Mouse (Mus musculus): ENCODE results near the gene Atm. TPM values are rescaled to one million over a fixed set of nuclear protein-coding genes. Genes with fewer than 3 reads are reported as not detected.
A peak's percentile ranks its signal among the peaks of the same experiment; 100 is the strongest.

Atm gene
- 24.9 and 26.1 TPM in 2 replicates for polyA plus RNA-seq (2014; fragmentation: Nextera tagmentation; extraction: Ambion mirVana)

DNA sequence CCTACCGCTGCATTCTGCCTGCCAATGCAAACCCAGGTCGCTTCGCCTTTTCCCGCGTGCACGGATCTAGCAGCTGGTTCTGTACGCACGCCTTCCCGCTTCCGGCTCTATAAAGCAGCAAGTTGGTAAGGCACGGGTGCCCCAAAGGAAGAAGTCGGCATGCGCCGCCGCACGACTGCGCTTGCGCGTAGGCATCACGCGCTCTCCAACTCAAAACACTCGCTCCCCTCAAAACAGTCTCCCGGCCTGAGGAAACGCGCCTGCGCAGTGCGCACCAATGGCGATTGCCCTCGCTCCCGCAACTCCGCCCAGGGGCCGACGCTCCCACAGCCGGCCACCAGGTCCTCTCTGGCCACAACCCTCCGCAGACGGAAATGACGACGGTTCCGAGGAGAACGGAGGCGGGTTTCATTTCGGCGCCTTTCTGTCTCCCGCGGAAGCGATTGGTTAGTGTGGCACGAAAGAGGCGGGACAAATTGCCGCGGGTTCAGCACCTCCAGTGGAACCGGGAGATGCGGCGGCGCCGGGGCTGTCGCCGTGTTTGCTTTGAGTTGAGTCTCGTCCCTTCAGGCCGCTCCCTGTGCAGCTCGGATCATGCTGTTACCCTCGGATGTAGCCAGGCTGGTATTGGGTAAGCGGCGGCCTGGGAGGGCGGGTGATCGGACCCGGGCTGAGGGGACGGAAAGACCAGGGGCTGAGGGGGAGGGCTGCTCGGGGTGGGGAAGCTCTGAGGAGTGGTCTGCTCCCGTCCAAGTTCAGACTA, at the start of gene Atm, which contains the start of gene Npat:
TSS of gene Atm (minus strand) at position 183 of the 763 bp plus-strand sequence.
TSS of gene Npat (plus strand) at position 490 of the 763 bp plus-strand sequence.
- H3K4me2 ChIP-seq (replicated peaks; ENCODE audit: low read depth, low read length) = peak within 1 kb of the TSS; percentile 80
- peak; percentile 99 for ATAC-seq (ENCODE audit: low FRiP score, low TSS enrichment)
- peaks cover 5% of the 10 kb centered on the region for H3K4me1 ChIP-seq (ENCODE audit: control insufficient read depth, insufficient read depth, low read length)
- peak within 1 kb of the TSS; percentile 87 for H3K9ac ChIP-seq (ENCODE audit: low read depth, low read length)
- peak within 1 kb of the TSS; percentile 93 for H3K27ac ChIP-seq (ENCODE audit: low read depth, low read length)
- no peaks in the 10 kb centered on the region for H3K27me3 ChIP-seq (ENCODE audit: control insufficient read depth, insufficient read depth, low read length)
- H3K36me3 ChIP-seq (ENCODE audit: control insufficient read depth, insufficient read depth, low read length) = peaks cover 3% of the 10 kb centered on the region; the same call in 1 of the 2 replicates
- 0% methylated on average over 69 of the region's 69 CpGs for WGBS
- no peaks in the 10 kb centered on the region for H3K9me3 ChIP-seq (ENCODE audit: control insufficient read depth, low read length)
- peak within 1 kb of the TSS; percentile 77 for H3K4me3 ChIP-seq (ENCODE audit: low read length)

GRCm38 (mm10) chr9:53581870-53582269, 45.3 kb upstream of the Atm start:
- H3K9ac ChIP-seq (ENCODE audit: low read depth, low read length) = no peak overlapping the region
- 84% methylated on average over 4 of the region's 4 CpGs for WGBS
- no peak overlapping the region for H3K4me3 ChIP-seq (ENCODE audit: low read length)
- H3K4me2 ChIP-seq (replicated peaks; ENCODE audit: low read depth, low read length) = no peak overlapping the region
- H3K36me3 ChIP-seq (ENCODE audit: control insufficient read depth, insufficient read depth, low read length) = peaks cover 51% of the 10 kb centered on the region
- H3K4me1 ChIP-seq (ENCODE audit: control insufficient read depth, insufficient read depth, low read length) = no peaks in the 10 kb centered on the region
- no peak for ATAC-seq (ENCODE audit: low FRiP score, low TSS enrichment)
- no peaks in the 10 kb centered on the region for H3K27me3 ChIP-seq (ENCODE audit: control insufficient read depth, insufficient read depth, low read length)
- H3K9me3 ChIP-seq (ENCODE audit: control insufficient read depth, low read length) = no peaks in the 10 kb centered on the region
- H3K27ac ChIP-seq (ENCODE audit: low read depth, low read length) = no peak overlapping the region

DNA sequence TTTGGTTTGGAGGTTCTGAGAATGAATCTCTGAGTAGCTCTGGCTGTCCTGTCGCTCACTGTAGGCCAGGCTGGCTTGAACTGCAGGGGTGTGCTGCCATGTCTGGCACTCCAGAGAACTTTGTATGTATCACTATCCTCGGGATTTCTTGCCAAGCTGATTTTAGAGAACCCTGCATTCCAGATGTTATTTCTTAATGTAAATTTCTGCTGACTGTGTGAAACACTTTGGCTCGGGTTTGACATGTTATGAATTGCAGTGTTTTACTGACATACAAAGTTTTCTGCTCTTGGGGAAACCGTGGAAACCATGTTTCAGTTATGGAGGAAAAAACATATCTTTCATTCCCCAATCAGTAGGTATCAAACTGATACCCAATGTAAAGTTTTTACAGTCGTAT, 39.2 kb upstream of the Atm start:
- H3K4me2 ChIP-seq (replicated peaks; ENCODE audit: low read depth, low read length) = no peak overlapping the region
- no peak overlapping the region for H3K27ac ChIP-seq (ENCODE audit: low read depth, low read length)
- no peaks in the 10 kb centered on the region for H3K9me3 ChIP-seq (ENCODE audit: control insufficient read depth, low read length)
- WGBS = 87% methylated on average over 5 of the region's 5 CpGs
- no peaks in the 10 kb centered on the region for H3K27me3 ChIP-seq (ENCODE audit: control insufficient read depth, insufficient read depth, low read length)
- no peaks in the 10 kb centered on the region for H3K4me1 ChIP-seq (ENCODE audit: control insufficient read depth, insufficient read depth, low read length)
- H3K36me3 ChIP-seq (ENCODE audit: control insufficient read depth, insufficient read depth, low read length) = peaks cover 54% of the 10 kb centered on the region
- no peak for ATAC-seq (ENCODE audit: low FRiP score, low TSS enrichment)
- H3K4me3 ChIP-seq (ENCODE audit: low read length) = no peak overlapping the region
- no peak overlapping the region for H3K9ac ChIP-seq (ENCODE audit: low read depth, low read length)

DNA sequence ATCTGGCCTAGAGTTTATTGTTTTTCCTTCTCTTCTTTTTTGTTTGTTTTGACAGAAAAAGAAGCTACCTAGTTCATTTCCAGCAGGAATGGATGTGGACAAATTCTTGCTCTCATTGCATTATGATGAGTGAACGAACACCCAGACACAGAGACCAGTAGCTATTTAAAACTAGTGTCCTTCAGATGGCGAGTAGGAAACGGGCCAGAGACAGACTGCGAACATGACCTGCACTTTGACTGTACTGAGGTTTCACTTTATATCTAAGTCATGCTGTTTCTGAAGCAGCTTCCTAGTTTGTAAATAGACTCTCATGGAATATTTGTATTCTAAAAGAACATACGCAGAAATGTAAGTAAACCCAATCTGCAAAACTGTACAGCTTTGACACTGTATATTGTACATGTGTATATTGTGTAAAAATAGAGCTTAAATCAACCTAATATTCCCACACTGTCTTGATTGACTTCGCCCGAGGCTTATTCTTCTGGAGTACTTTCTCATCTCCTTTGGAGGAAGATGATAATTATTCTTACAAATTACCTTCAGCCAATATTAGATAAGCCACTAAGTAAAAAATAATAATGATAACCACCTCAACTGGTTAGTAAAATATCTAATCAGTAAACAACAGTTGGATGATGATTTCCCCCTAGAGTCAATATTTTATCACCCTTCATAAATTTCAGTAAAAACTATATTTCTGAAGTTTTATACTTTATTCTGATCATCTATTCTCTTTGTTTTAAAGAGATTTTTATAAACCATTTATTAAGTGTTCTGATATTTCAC, 36.2 kb upstream of the Atm start:
- H3K4me1 ChIP-seq (ENCODE audit: control insufficient read depth, insufficient read depth, low read length) = no peaks in the 10 kb centered on the region
- peaks cover 61% of the 10 kb centered on the region for H3K36me3 ChIP-seq (ENCODE audit: control insufficient read depth, insufficient read depth, low read length)
- no peak overlapping the region for H3K4me3 ChIP-seq (ENCODE audit: low read length)
- no peak overlapping the region for H3K27ac ChIP-seq (ENCODE audit: low read depth, low read length)
- no peak for ATAC-seq (ENCODE audit: low FRiP score, low TSS enrichment)
- no peak overlapping the region for H3K4me2 ChIP-seq (replicated peaks; ENCODE audit: low read depth, low read length)
- H3K9ac ChIP-seq (ENCODE audit: low read depth, low read length) = no peak overlapping the region
- H3K27me3 ChIP-seq (ENCODE audit: control insufficient read depth, insufficient read depth, low read length) = no peaks in the 10 kb centered on the region
- H3K9me3 ChIP-seq (ENCODE audit: control insufficient read depth, low read length) = no peaks in the 10 kb centered on the region
- WGBS = 92% methylated on average over 7 of the region's 7 CpGs

DNA sequence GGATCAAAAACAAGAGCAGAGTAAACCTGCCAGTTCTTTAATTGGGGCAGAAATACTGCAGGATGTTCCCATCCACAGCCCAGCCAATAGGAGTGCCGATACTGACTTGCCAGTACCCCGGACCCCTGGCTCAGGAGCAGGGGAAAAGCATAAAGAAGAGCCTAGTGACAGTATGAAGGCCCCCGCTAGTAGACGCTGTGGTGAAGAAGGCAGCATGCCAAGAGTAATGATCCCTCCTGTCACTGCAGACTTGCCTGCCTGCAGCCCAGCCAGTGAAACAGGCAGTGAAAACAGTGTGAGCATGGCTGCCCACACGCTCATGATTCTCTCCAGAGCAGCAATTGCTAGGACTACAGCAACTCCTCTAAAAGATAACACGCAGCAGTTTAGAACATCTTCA, 34.1 kb upstream of the Atm start:
- no peaks in the 10 kb centered on the region for H3K9me3 ChIP-seq (ENCODE audit: control insufficient read depth, low read length)
- peaks cover 69% of the 10 kb centered on the region for H3K36me3 ChIP-seq (ENCODE audit: control insufficient read depth, insufficient read depth, low read length)
- H3K9ac ChIP-seq (ENCODE audit: low read depth, low read length) = no peak overlapping the region
- H3K27me3 ChIP-seq (ENCODE audit: control insufficient read depth, insufficient read depth, low read length) = no peaks in the 10 kb centered on the region
- H3K4me3 ChIP-seq (ENCODE audit: low read length) = no peak overlapping the region
- no peaks in the 10 kb centered on the region for H3K4me1 ChIP-seq (ENCODE audit: control insufficient read depth, insufficient read depth, low read length)
- WGBS = 73% methylated on average over 6 of the region's 6 CpGs
- no peak overlapping the region for H3K27ac ChIP-seq (ENCODE audit: low read depth, low read length)
- H3K4me2 ChIP-seq (replicated peaks; ENCODE audit: low read depth, low read length) = no peak overlapping the region
- no peak for ATAC-seq (ENCODE audit: low FRiP score, low TSS enrichment)

GRCm38 (mm10) chr9:53537336-53537965, 911 bp upstream of the Atm start:
- peak overlapping the region; percentile 77 for H3K4me3 ChIP-seq (ENCODE audit: low read length)
- no peaks in the 10 kb centered on the region for H3K9me3 ChIP-seq (ENCODE audit: control insufficient read depth, low read length)
- WGBS = under 1% methylated on average over 32 of the region's 34 CpGs
- H3K4me2 ChIP-seq (replicated peaks; ENCODE audit: low read depth, low read length) = peak overlapping the region; percentile 41
- H3K27me3 ChIP-seq (ENCODE audit: control insufficient read depth, insufficient read depth, low read length) = no peaks in the 10 kb centered on the region
- no peak for ATAC-seq (ENCODE audit: low FRiP score, low TSS enrichment)
- H3K36me3 ChIP-seq (ENCODE audit: control insufficient read depth, insufficient read depth, low read length) = no peaks in the 10 kb centered on the region; the same call in 1 of the 2 replicates
- H3K4me1 ChIP-seq (ENCODE audit: control insufficient read depth, insufficient read depth, low read length) = peaks cover 5% of the 10 kb centered on the region
- H3K9ac ChIP-seq (ENCODE audit: low read depth, low read length) = peak overlapping the region; percentile 87
- H3K27ac ChIP-seq (ENCODE audit: low read depth, low read length) = peak overlapping the region; percentile 93

- no peaks in the 10 kb centered on the region for H3K27me3 ChIP-seq (ENCODE audit: control insufficient read depth, insufficient read depth, low read length)
- peaks cover 5% of the 10 kb centered on the region for H3K4me1 ChIP-seq (ENCODE audit: control insufficient read depth, insufficient read depth, low read length)
- peak overlapping the region; percentile 87 for H3K9ac ChIP-seq (ENCODE audit: low read depth, low read length)
- no peaks in the 10 kb centered on the region for H3K9me3 ChIP-seq (ENCODE audit: control insufficient read depth, low read length)
- H3K4me2 ChIP-seq (replicated peaks; ENCODE audit: low read depth, low read length) = peak overlapping the region; percentile 80
- no peak for ATAC-seq (ENCODE audit: low FRiP score, low TSS enrichment)
- H3K4me3 ChIP-seq (ENCODE audit: low read length) = peak overlapping the region; percentile 77
- 11% methylated on average over 17 of the region's 17 CpGs for WGBS
- peak overlapping the region; percentile 49 for H3K27ac ChIP-seq (ENCODE audit: low read depth, low read length)
- peaks cover 9% of the 10 kb centered on the region for H3K36me3 ChIP-seq (ENCODE audit: control insufficient read depth, insufficient read depth, low read length)
Observed at GRCm38 (mm10) chr9:53535416-53536320, 872 bp downstream of the Atm start.

GRCm38 (mm10) chr9:53517373-53518009, 19.0 kb downstream of the Atm start:
- ATAC-seq (ENCODE audit: low FRiP score, low TSS enrichment) = no peak
- 50% methylated on average over 9 of the region's 9 CpGs for WGBS
- H3K9ac ChIP-seq (ENCODE audit: low read depth, low read length) = no peak overlapping the region

More at GRCm38 (mm10) chr9:53517373-53518009, 19.0 kb downstream of the Atm start:
- no peaks in the 10 kb centered on the region for H3K9me3 ChIP-seq (ENCODE audit: control insufficient read depth, low read length)
- no peaks in the 10 kb centered on the region for H3K27me3 ChIP-seq (ENCODE audit: control insufficient read depth, insufficient read depth, low read length)
- no peak overlapping the region for H3K4me3 ChIP-seq (ENCODE audit: low read length)
- no peaks in the 10 kb centered on the region for H3K4me1 ChIP-seq (ENCODE audit: control insufficient read depth, insufficient read depth, low read length)
- H3K27ac ChIP-seq (ENCODE audit: low read depth, low read length) = no peak overlapping the region
- peaks cover 16% of the 10 kb centered on the region for H3K36me3 ChIP-seq (ENCODE audit: control insufficient read depth, insufficient read depth, low read length)
- no peak overlapping the region for H3K4me2 ChIP-seq (replicated peaks; ENCODE audit: low read depth, low read length)

Measured in kidney, embryonic 14.5 days (tissue).